Mouse (Mus musculus) adrenal gland, postnatal 10 days (tissue): ENCODE data around the gene Olfr1297. TPM values are rescaled to one million over a fixed set of nuclear protein-coding genes. Genes with fewer than 3 reads are reported as not detected.

Experiments
- DNase-seq: peaks from one replicate; pipeline ENCODE4 v3.0.0; 2021; ENCODE audit warnings: mixed read lengths
- long read RNA-seq, 2 experiments: library from polyadenylated mRNA; stranded (forward); transcript quantifications; one replicate each; pipeline ENCODE4 v2.0.0; 2021
- total RNA-seq, 2 experiments: library from RNA; stranded (reverse); gene quantifications; 2 replicates each; pipeline ENCODE4 v1.2.3; 2021

Gene Olfr1297
- total RNA-seq, result not detected
- long read RNA-seq, experiment 1, result 0 reads
- long read RNA-seq, experiment 2, result 0 reads

DNA sequence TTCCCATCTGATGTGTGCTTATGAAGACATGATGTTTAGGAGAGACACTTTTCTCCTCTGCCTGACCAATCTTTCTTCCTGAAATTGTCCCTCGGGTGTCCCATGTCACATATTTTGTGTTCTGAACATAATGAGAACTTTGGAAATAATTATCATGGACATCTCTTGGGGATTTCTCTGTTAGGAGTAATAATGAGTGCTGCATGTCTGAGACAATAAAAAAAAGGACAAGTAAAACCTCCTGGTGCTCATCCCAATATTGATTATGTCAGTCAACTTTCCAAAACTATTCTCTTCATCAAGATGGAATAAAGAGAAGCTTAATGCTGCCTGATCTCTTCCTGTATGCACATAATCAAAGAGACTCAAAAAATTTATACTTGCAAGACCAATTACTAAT lies at the start of gene Olfr1297:
Olfr1297 (minus strand) TSS at position 101 of the 400 bp plus-strand sequence.
- DNase-seq, result no peak

- no peak for DNase-seq
These were observed 34.8 kb upstream of the Olfr1297 start, which contains the start of gene Olfr1299 for GRCm38 (mm10) chr2:111661119-111661518. TSS of gene Olfr1299 (plus strand) at chr2:111661419.

DNA sequence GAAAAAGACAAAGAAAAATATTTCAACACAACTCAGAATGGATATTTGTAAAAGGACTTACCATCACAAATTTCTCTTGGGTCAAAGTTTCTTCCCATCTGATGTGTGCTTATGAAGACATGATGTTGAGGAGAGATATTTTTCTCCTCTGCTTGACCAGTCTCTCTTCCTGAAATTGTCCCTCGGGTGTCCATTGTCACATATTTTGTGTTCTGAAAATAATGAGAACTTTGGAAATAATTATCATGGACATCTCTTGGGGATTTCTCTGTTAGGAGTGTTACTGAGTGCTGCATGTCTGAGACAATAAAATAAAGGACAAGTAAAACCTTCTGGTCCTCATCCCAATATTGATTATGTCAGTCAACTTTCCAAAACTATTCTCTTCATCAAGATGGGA lies 22.8 kb upstream of the Olfr1297 start, which contains the start of gene Olfr1298:
Olfr1298 (minus strand) TSS at position 101 of the 400 bp plus-strand sequence.
- no peak for DNase-seq

GRCm38 (mm10) chr2:111569581-111569980 lies 56.7 kb downstream of the Olfr1297 start, which contains the start of gene Olfr1295:
TSS of gene Olfr1295 (minus strand) at chr2:111569681.
- no peak for DNase-seq

Other genes with a start within 250 kb of the Olfr1297 start
- not detected for gene Olfr1286, start 203.4 kb downstream of the Olfr1297 start, total RNA-seq
- gene Olfr1287, start 177.4 kb downstream of the Olfr1297 start, total RNA-seq, result not detected
- not detected for gene Olfr1288, start 152.4 kb downstream of the Olfr1297 start, total RNA-seq
- gene Olfr1289, start 145.7 kb downstream of the Olfr1297 start, total RNA-seq, result not detected
- gene Olfr1290, start 132.7 kb downstream of the Olfr1297 start, total RNA-seq, result not detected
- gene Olfr1291-ps1, start 129.3 kb downstream of the Olfr1297 start, total RNA-seq, result not detected
- not detected for gene Olfr1293-ps, start 101.3 kb downstream of the Olfr1297 start, total RNA-seq
- not detected for gene Olfr1294, start 86.2 kb downstream of the Olfr1297 start, total RNA-seq
- gene Olfr1295, start 56.8 kb downstream of the Olfr1297 start, total RNA-seq, result not detected
- not detected for gene Olfr1298, start 22.7 kb upstream of the Olfr1297 start, total RNA-seq
- not detected for gene Olfr1299, start 34.9 kb upstream of the Olfr1297 start, total RNA-seq
- not detected for gene Olfr1301, start 124.5 kb upstream of the Olfr1297 start, total RNA-seq
- not detected for gene Olfr1302, start 150.9 kb upstream of the Olfr1297 start, total RNA-seq
- gene Olfr1303, start 193.8 kb upstream of the Olfr1297 start, total RNA-seq, result not detected